Mouse (Mus musculus): ENCODE results near the gene Ptprj. TPM values are rescaled to one million over a fixed set of nuclear protein-coding genes. Genes with fewer than 3 reads are reported as not detected.

Ptprj gene
- polyA plus RNA-seq, 1 experiment from 2014 or later = 51.0 TPM

DNA sequence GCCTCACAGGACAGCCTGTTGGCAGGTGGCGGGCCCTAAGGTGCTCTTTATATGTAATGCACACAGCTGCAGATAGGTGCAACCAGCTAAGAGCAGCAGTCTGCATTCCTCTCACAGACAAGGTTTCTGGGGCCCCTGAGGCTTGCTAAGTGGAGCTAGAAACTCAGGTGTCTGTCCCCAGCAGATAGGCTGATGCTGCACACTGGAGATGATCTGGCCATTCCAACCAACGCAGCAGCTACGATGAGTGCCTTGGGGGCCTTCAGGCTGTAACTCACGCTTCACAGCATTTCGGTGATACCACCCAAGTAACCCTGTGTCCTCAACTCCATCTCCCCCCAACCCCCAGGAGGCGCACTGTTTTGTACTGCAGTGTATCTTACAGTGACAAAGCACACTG is 29.8 kb downstream of the Ptprj start:
- H3K27me3 ChIP-seq = no peaks in the 10 kb centered on the region
- ATAC-seq (no peak), DNase-seq (ENCODE audit: low read depth, low spot score) (no peak)
- ChIA-PET CTCF (interaction anchor here (1.2 to 1.6 kb wide), 3 partner anchors 8 to 31 kb away, joined by 4 to 6 read pairs (median 6); no protein-coding TSS in a partner anchor), POLR2A (interaction anchor here (0.6 kb wide), 1 partner anchor 108 kb away, joined by 4 read pairs; no protein-coding TSS in a partner anchor)
- in situ Hi-C loops (cut with MboI; ENCODE audit: low pct_unique_long_range_greater_than_20kb) = no loop called here
- TF ChIP-seq CTCF (IDR thresholded peaks at IDR 0.05) = no peak

DNA sequence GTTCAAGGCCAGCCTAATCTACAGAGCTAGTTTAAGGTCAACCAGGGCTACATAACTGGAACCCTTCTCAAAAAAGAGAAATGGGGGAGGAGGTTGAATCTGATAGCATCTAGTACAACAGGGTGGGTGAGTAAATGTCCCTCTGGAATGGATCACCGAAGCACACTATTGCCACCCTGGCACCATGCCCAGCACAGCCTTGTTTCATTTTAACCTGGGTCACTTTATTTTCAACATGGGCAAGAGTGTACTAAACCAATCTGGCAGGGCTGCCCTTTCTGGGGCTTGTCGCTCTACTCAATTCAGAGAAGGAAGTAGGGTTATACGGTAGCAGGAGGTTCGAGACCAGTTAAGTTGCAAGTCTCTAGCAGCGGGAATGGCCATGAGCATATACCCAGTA is 31.9 kb downstream of the Ptprj start:
- in situ Hi-C loops (cut with MboI; ENCODE audit: low pct_unique_long_range_greater_than_20kb) = no loop called here
- TF ChIP-seq CTCF (IDR thresholded peaks at IDR 0.05) = no peak
- POLR2A ChIA-PET = interaction anchor here (0.7 kb wide), 1 partner anchor 197 kb away, joined by 4 read pairs; the partner anchor contains the start of gene Fnbp4

DNA sequence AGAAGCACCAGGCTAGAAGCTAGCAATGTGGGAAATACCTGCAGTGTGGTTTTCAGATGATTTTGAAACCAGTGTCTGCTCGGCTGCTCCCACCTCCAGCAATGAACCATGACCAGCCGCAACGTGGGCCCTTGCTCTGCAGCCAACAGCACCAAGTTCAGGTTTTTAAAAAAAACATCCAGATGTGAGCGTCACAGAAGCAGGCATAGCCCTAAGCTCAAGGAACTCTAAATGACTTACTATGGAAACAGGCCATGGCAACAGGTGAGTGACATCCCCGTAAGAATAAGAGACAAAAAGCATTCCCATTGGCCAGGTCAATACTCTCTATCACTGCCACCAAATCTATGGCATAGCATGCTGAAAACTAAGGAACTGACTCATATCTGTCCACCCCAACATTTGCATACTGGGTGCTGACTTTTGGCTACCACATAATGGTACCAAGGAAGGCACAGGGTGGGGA is 33.3 kb downstream of the Ptprj start:
- no peak for ATAC-seq
- CTCF ChIA-PET = interaction anchor here (0.9 to 3.3 kb wide), 4 partner anchors 18 to 72 kb away, joined by 3 to 15 read pairs (median 4); no protein-coding TSS in a partner anchor
- in situ Hi-C loops (cut with MboI; ENCODE audit: low pct_unique_long_range_greater_than_20kb) = no loop called here

More for the DNA sequence above, 31.9 kb downstream of the Ptprj start:
- H3K27me3 ChIP-seq = no peaks in the 10 kb centered on the region
- CTCF ChIA-PET = no interaction called here
- DNase-seq (ENCODE audit: low read depth, low spot score) (no peak), ATAC-seq (no peak)

DNA sequence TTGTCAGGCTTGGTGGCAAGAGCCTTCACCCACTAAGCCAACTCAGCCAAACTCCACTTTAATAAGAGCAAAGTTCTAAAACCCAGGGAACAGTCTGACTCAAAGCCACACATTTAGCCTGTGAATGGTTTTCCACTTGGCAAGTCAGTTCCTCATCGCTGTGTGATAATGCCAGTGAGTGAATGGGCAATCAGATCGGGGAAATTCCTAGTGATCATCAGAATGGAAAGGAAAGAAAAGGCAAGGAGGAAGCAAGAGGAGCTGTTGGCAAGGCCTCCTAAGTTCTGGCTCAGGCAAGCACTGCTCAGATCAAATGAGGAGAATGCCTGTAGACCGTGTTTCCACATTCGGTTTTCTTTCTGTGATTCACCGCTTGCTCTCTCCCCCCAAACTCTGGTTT is 35.2 kb downstream of the Ptprj start:
- ChIA-PET POLR2A (interaction anchor here (0.8 to 0.9 kb wide), 2 partner anchors 20 to 37 kb away, joined by 3 to 6 read pairs; no protein-coding TSS in a partner anchor), CTCF (interaction anchor here (1.2 to 3.3 kb wide), 4 partner anchors 20 to 32 kb away, joined by 3 to 15 read pairs (median 4); no protein-coding TSS in a partner anchor)
- no peaks in the 10 kb centered on the region for H3K27me3 ChIP-seq
- no peak for TF ChIP-seq CTCF (IDR thresholded peaks at IDR 0.05)
- in situ Hi-C loops (cut with MboI; ENCODE audit: low pct_unique_long_range_greater_than_20kb) = no loop called here
- ATAC-seq (peak; percentile 49), DNase-seq (ENCODE audit: low read depth, low spot score) (peak; percentile 73)

More for the DNA sequence above, 33.3 kb downstream of the Ptprj start:
- POLR2A ChIA-PET = interaction anchor here (0.9 to 1.7 kb wide), 2 partner anchors 16 to 32 kb away, joined by 4 to 5 read pairs; no protein-coding TSS in a partner anchor
- no peaks in the 10 kb centered on the region for H3K27me3 ChIP-seq
- no peak for TF ChIP-seq CTCF (IDR thresholded peaks at IDR 0.05)
- no peak for DNase-seq (ENCODE audit: low read depth, low spot score)

DNA sequence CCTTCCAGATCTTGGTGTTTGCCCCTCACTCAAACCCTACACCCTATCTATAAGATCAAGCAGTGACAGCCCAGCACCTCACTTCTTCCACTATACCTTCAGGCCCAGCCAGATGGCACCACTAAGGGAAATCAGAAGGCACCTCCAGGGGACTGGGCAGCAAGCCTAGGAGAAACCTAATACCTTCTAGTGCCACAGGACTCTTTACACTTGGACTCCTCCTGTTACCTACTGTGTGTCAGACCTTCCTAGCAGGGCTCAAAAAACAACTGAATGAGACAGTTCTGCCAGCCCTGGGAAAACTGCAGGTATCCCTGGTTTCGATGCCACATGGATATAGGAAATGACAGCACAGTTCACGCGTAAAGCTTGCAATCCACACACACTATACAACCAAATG is 36.5 kb downstream of the Ptprj start:
- CTCF ChIA-PET = interaction anchor here (1.0 kb wide), 1 partner anchor 30 kb away, joined by 3 read pairs; no protein-coding TSS in a partner anchor
- no peak for TF ChIP-seq CTCF (IDR thresholded peaks at IDR 0.05)
- DNase-seq (ENCODE audit: low read depth, low spot score) = no peak
- no peak for ATAC-seq
- H3K27me3 ChIP-seq = no peaks in the 10 kb centered on the region
- in situ Hi-C loops (cut with MboI; ENCODE audit: low pct_unique_long_range_greater_than_20kb) = loop anchor here (5.0 kb wide), 1 partner anchor 37 kb away; no protein-coding TSS in a partner anchor
- POLR2A ChIA-PET = interaction anchor here (1.1 kb wide), 1 partner anchor 17 kb away, joined by 3 read pairs; no protein-coding TSS in a partner anchor

DNA sequence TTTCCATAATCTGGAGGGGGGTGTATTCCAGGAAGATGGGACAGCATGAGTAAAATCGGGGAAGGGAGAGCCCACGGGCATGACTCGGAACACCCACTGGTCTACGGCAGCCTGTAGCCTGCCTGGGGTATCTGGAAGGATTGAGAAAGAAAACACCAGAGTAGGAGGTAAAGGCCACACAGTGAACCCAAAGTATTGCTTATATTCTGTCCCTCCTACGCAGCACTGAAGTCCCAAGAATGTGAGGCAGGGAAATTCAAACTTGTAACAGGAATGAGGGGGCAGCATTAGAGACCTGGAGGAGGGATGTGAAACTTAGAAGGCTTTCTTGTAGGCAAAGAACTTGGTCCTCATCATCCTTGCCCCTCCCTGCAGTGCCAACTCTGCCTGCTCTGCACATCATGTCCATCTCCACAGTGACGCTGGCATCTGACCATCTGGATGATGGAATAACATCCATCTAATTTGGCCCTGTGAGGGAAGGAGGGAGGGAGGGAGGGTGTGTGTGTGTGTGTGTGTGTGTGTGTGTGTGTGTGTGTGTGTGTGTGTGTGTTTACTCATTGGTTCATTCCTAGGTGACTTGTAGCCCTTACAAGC is 37.2 kb downstream of the Ptprj start:
- no peak for DNase-seq (ENCODE audit: low read depth, low spot score)
- ChIA-PET CTCF (interaction anchor here (1.0 kb wide), 1 partner anchor 31 kb away, joined by 3 read pairs; no protein-coding TSS in a partner anchor), POLR2A (interaction anchor here (1.1 kb wide), 1 partner anchor 18 kb away, joined by 3 read pairs; no protein-coding TSS in a partner anchor)
- ATAC-seq = peak; percentile 5
- H3K27me3 ChIP-seq = no peaks in the 10 kb centered on the region
- no peak for TF ChIP-seq CTCF (IDR thresholded peaks at IDR 0.05)
- in situ Hi-C loops (cut with MboI; ENCODE audit: low pct_unique_long_range_greater_than_20kb) = loop anchor here (5.0 kb wide), 1 partner anchor 36 kb away; no protein-coding TSS in a partner anchor

DNA sequence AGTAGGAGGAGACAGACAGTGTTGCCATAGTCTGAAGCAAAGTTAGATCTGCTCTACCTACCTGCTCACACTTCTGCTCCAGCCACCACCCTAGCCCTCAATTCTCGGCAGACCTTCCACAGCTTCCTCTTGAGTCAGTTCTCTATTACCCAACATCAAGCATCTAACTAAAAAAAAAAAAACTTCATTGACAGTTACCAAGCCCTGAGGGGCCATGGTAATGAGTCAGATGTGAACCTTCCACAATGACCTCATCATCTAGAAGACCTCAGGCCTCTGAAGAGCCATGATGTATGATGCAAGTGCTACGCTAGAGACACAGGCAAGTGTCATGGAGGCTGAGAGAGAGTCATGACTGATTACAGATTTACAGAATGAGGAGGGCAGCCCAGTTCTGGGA is 37.8 kb downstream of the Ptprj start:
- DNase-seq (ENCODE audit: low read depth, low spot score) (peak; percentile 92), ATAC-seq (peak; percentile 70)
- POLR2A ChIA-PET = no interaction called here
- in situ Hi-C loops (cut with MboI; ENCODE audit: low pct_unique_long_range_greater_than_20kb) = loop anchor here (5.0 kb wide), 1 partner anchor 35 kb away; no protein-coding TSS in a partner anchor
- CTCF ChIA-PET = interaction anchor here (1.0 to 1.4 kb wide), 2 partner anchors 17 to 21 kb away, joined by 3 to 4 read pairs; no protein-coding TSS in a partner anchor
- no peaks in the 10 kb centered on the region for H3K27me3 ChIP-seq
- TF ChIP-seq CTCF (IDR thresholded peaks at IDR 0.05) = no peak

DNA sequence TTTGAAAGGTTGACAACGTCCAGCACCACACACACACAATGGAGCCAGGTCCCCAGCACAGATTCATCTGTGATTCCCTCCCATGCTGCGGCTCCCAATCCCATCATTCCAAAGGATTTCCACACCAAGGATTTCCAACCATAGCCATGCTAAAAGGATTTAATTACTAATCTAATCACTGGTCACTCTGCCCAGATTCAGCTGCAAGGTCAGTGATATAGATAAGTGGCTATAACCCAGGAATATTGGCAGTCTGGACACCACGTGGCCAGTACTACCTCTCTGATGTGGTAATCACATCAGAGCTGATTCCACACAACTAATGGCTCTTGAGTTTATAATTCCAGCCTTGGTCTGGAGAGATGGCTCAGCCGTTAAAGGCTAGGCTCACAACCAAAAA is 41.2 kb downstream of the Ptprj start:
- ChIA-PET POLR2A (no interaction called here), CTCF (interaction anchor here (2.5 kb wide), 1 partner anchor 17 kb away, joined by 7 read pairs; no protein-coding TSS in a partner anchor)
- no peak for TF ChIP-seq CTCF (IDR thresholded peaks at IDR 0.05)
- H3K27me3 ChIP-seq = no peaks in the 10 kb centered on the region
- ATAC-seq = no peak
- in situ Hi-C loops (cut with MboI; ENCODE audit: low pct_unique_long_range_greater_than_20kb) = no loop called here
- no peak for DNase-seq (ENCODE audit: low read depth, low spot score)

DNA sequence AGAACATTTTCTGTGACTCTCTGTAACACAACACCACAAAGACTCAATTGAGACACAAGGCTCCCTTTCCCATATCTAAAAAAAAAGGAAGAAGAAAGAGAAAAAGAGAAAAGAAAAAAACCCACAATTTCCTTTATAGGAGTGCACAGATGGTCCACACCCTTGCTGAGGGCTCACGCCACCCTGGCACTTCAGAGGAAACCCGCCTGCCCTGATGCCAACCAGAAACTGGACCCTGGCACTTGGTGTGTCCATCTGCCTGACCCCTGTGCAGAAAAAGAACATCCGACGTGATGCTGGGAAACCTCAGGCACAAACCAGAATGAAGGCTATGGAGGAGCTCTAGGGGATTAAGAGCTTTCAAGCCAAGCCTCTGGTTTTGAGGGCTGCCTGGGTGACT is 43.2 kb downstream of the Ptprj start:
- POLR2A ChIA-PET = interaction anchor here (0.5 kb wide), 1 partner anchor 51 kb away, joined by 3 read pairs; no protein-coding TSS in a partner anchor
- in situ Hi-C loops (cut with MboI; ENCODE audit: low pct_unique_long_range_greater_than_20kb) = no loop called here
- CTCF ChIA-PET = interaction anchor here (2.5 kb wide), 1 partner anchor 15 kb away, joined by 7 read pairs; no protein-coding TSS in a partner anchor

DNA sequence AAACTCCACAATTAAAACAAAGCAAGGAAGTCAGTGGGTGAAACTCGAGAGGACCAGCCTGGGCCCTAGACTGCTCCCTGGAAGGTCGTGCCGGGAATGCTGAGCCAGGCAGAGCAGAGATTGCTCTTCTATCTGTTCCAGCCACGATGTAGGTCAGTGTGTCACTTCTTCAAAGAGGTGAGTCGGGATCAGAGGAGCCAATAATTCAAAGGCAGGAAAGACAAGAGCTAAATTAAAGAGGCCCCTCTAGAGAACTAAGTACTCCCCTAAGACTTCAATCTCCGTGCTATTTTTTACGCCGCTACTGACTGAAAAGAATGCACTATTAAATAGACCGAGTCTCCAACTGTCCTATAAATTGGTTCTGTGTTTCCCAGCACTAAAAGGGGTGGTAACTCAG is 43.9 kb downstream of the Ptprj start:
- CTCF ChIA-PET = no interaction called here
- POLR2A ChIA-PET = no interaction called here
- TF ChIP-seq CTCF (IDR thresholded peaks at IDR 0.05) = no peak
- ATAC-seq (no peak), DNase-seq (ENCODE audit: low read depth, low spot score) (no peak)
- in situ Hi-C loops (cut with MboI; ENCODE audit: low pct_unique_long_range_greater_than_20kb) = no loop called here
- no peaks in the 10 kb centered on the region for H3K27me3 ChIP-seq

More for the DNA sequence above, 43.2 kb downstream of the Ptprj start:
- no peak for TF ChIP-seq CTCF (IDR thresholded peaks at IDR 0.05)
- ATAC-seq = no peak
- H3K27me3 ChIP-seq = no peaks in the 10 kb centered on the region
- no peak for DNase-seq (ENCODE audit: low read depth, low spot score)

Measured in Patski (cell line).